ENCODE assay signal across 18 mouse cellular contexts in genomic region chr14:119776261-119776660, GRCm38 (mm10).
DNase-seq lines count a peak whose midpoint lies in the region; ATAC-seq lines count a peak whose summit lies in the region.
"Had no signal": no experiment of that assay in that cellular context is flagged by ENCODE, and none has a peak within 500 bp of the region (broad histone marks: within the 10 kb centered on the region; RNA-seq: fewer than 3 reads in every experiment).

No protein-coding gene starts in this region.

- no peak for ATAC-seq in cerebellum, adult (ENCODE audit: insufficient number of reproducible peaks, low FRiP score, low TSS enrichment)
- ATAC-seq: activated CD4-positive, CD25-positive, alpha-beta regulatory T cell, adult 4 months; forebrain, embryonic 14.5 days; forebrain, postnatal 0 days; hindbrain, embryonic 16.5 days; inflammation-experienced regulatory T-cells, adult 6 months; intestine, embryonic 16.5 days had no signal

- DNase-seq in cerebellum, adult 9-10 months, result peak; percentile 11
- peak; percentile 59 to 72 for DNase-seq in cerebellum, postnatal 14 days
- DNase-seq in cerebellum, adult 11 months, result no peak
- peak; percentile 10 for DNase-seq in left cerebral cortex, postnatal 4 days
- DNase-seq in left cerebral cortex, adult 9 months (ENCODE audit: low spot score in 2 of 2), result no peak
- DNase-seq: adrenal gland, adult 8-10 months; adrenal gland, postnatal 25 days; forebrain, postnatal 0 days; gastrocnemius, adult 2 months; gastrocnemius, postnatal 14 days; heart, adult 11 months; kidney, adult 18-20 months had no signal

- intact Hi-C loops in left cerebral cortex, postnatal 4 days (cut with DNase I), result no loop called here

Comparison
In these comparisons a context has a peak if more than half of its experiments do, and no peak if none do; other contexts are left out.
1. DNase-seq: peak in cerebellum, adult 9-10 months (single experiment), cerebellum, postnatal 14 days (2 of 2) and left cerebral cortex, postnatal 4 days (single experiment); none in cerebellum, adult 11 months (single experiment) and left cerebral cortex, adult 9 months (0 of 2).